Mouse (Mus musculus): ENCODE results near the gene Trir. TPM values are rescaled to one million over a fixed set of nuclear protein-coding genes. Genes with fewer than 3 reads are reported as not detected.
A peak's percentile ranks its signal among the peaks of the same experiment; 100 is the strongest.

The Trir gene
- polyA plus RNA-seq, 1 experiment from 2014 or later = 63.4 TPM

GRCm38 (mm10) chr8:85072364-85072929 lies 45.8 kb downstream of the Trir start:
- Histone ChIP-seq H3K27ac (ENCODE audit: low read length) (peak overlapping the region; percentile 97), H3K4me2 (ENCODE audit: low read depth, low read length) (peak overlapping the region; percentile 94), H3K36me3 (ENCODE audit: control insufficient read depth, insufficient read depth, low read length) (no peaks in the 10 kb centered on the region; the same call in 1 of the 2 replicates), H3K9ac (ENCODE audit: low read length) (peak overlapping the region; percentile 98), H3K9me3 (replicated peaks; ENCODE audit: control insufficient read depth, low read length) (no peaks in the 10 kb centered on the region), H3K27me3 (ENCODE audit: control insufficient read depth, insufficient read depth, low read length) (no peaks in the 10 kb centered on the region), H3K4me1 (ENCODE audit: control insufficient read depth, insufficient read depth, low read length) (peaks cover 11% of the 10 kb centered on the region), H3K4me3 (replicated peaks; ENCODE audit: low read length) (peak overlapping the region; percentile 86)
- WGBS = 31% methylated on average over 9 of the region's 9 CpGs
- no peak for ATAC-seq (ENCODE audit: insufficient read depth, low FRiP score)

- Histone ChIP-seq H3K4me3 (replicated peaks; ENCODE audit: low read length) (no peak overlapping the region), H3K36me3 (ENCODE audit: control insufficient read depth, insufficient read depth, low read length) (no peaks in the 10 kb centered on the region; the same call in 1 of the 2 replicates), H3K9ac (ENCODE audit: low read length) (no peak overlapping the region), H3K4me1 (ENCODE audit: control insufficient read depth, insufficient read depth, low read length) (peaks cover 11% of the 10 kb centered on the region), H3K9me3 (replicated peaks; ENCODE audit: control insufficient read depth, low read length) (no peaks in the 10 kb centered on the region), H3K27me3 (ENCODE audit: control insufficient read depth, insufficient read depth, low read length) (no peaks in the 10 kb centered on the region), H3K4me2 (ENCODE audit: low read depth, low read length) (no peak overlapping the region), H3K27ac (ENCODE audit: low read length) (no peak overlapping the region)
- no peak for ATAC-seq (ENCODE audit: insufficient read depth, low FRiP score)
- WGBS = 92% methylated on average over 15 of the region's 15 CpGs
Measured at GRCm38 (mm10) chr8:85073041-85073612, 46.5 kb downstream of the Trir start.

GRCm38 (mm10) chr8:85074167-85074566 lies 47.5 kb downstream of the Trir start:
- Histone ChIP-seq H3K27me3 (ENCODE audit: control insufficient read depth, insufficient read depth, low read length) (no peaks in the 10 kb centered on the region), H3K9me3 (replicated peaks; ENCODE audit: control insufficient read depth, low read length) (no peaks in the 10 kb centered on the region), H3K36me3 (ENCODE audit: control insufficient read depth, insufficient read depth, low read length) (no peaks in the 10 kb centered on the region; the same call in 1 of the 2 replicates), H3K4me2 (ENCODE audit: low read depth, low read length) (no peak overlapping the region), H3K9ac (ENCODE audit: low read length) (no peak overlapping the region), H3K27ac (ENCODE audit: low read length) (no peak overlapping the region), H3K4me1 (ENCODE audit: control insufficient read depth, insufficient read depth, low read length) (peaks cover 11% of the 10 kb centered on the region), H3K4me3 (replicated peaks; ENCODE audit: low read length) (no peak overlapping the region)
- 83% methylated on average over 10 of the region's 10 CpGs for WGBS
- ATAC-seq (ENCODE audit: insufficient read depth, low FRiP score) = no peak

GRCm38 (mm10) chr8:85074617-85075016 lies 48.0 kb downstream of the Trir start:
- Histone ChIP-seq H3K27ac (ENCODE audit: low read length) (no peak overlapping the region), H3K9ac (ENCODE audit: low read length) (no peak overlapping the region), H3K9me3 (replicated peaks; ENCODE audit: control insufficient read depth, low read length) (no peaks in the 10 kb centered on the region), H3K4me1 (ENCODE audit: control insufficient read depth, insufficient read depth, low read length) (peaks cover 14% of the 10 kb centered on the region), H3K4me3 (replicated peaks; ENCODE audit: low read length) (no peak overlapping the region), H3K4me2 (ENCODE audit: low read depth, low read length) (no peak overlapping the region), H3K36me3 (ENCODE audit: control insufficient read depth, insufficient read depth, low read length) (no peaks in the 10 kb centered on the region; the same call in 1 of the 2 replicates), H3K27me3 (ENCODE audit: control insufficient read depth, insufficient read depth, low read length) (no peaks in the 10 kb centered on the region)
- 82% methylated on average over 10 of the region's 10 CpGs for WGBS
- ATAC-seq (ENCODE audit: insufficient read depth, low FRiP score) = no peak

GRCm38 (mm10) chr8:85076001-85076400 lies 49.4 kb downstream of the Trir start:
- Histone ChIP-seq H3K4me2 (ENCODE audit: low read depth, low read length) (no peak overlapping the region), H3K4me1 (ENCODE audit: control insufficient read depth, insufficient read depth, low read length) (peaks cover 17% of the 10 kb centered on the region), H3K36me3 (ENCODE audit: control insufficient read depth, insufficient read depth, low read length) (no peaks in the 10 kb centered on the region; the same call in 1 of the 2 replicates), H3K4me3 (replicated peaks; ENCODE audit: low read length) (no peak overlapping the region), H3K9ac (ENCODE audit: low read length) (no peak overlapping the region), H3K9me3 (replicated peaks; ENCODE audit: control insufficient read depth, low read length) (no peaks in the 10 kb centered on the region), H3K27me3 (ENCODE audit: control insufficient read depth, insufficient read depth, low read length) (no peaks in the 10 kb centered on the region), H3K27ac (ENCODE audit: low read length) (no peak overlapping the region)
- no peak for ATAC-seq (ENCODE audit: insufficient read depth, low FRiP score)
- 64% methylated on average over 9 of the region's 9 CpGs for WGBS

- H3K36me3 ChIP-seq (ENCODE audit: control insufficient read depth, insufficient read depth, low read length) = no peaks in the 10 kb centered on the region; the same call in 1 of the 2 replicates
- no peak overlapping the region for H3K4me3 ChIP-seq (replicated peaks; ENCODE audit: low read length)
- no peaks in the 10 kb centered on the region for H3K9me3 ChIP-seq (replicated peaks; ENCODE audit: control insufficient read depth, low read length)
- peaks cover 17% of the 10 kb centered on the region for H3K4me1 ChIP-seq (ENCODE audit: control insufficient read depth, insufficient read depth, low read length)
- H3K4me2 ChIP-seq (ENCODE audit: low read depth, low read length) = no peak overlapping the region
- no peaks in the 10 kb centered on the region for H3K27me3 ChIP-seq (ENCODE audit: control insufficient read depth, insufficient read depth, low read length)
- no peak overlapping the region for H3K9ac ChIP-seq (ENCODE audit: low read length)
- H3K27ac ChIP-seq (ENCODE audit: low read length) = no peak overlapping the region
- WGBS = 2% methylated on average over 2 of the region's 2 CpGs
- ATAC-seq (ENCODE audit: insufficient read depth, low FRiP score) = peak; percentile 58; the same call in 1 of the 2 replicates
Measured at GRCm38 (mm10) chr8:85076993-85077392, 50.4 kb downstream of the Trir start.

Small RNA genes lying within 50 kb of the gene (microRNA-seq; reads per million reads assigned to microRNA genes)
- gene Mir7070 = 1.5 reads per million

Other genes with a start within 250 kb of the Trir start
- gene Nfix, start 226.5 kb upstream of the Trir start, polyA plus RNA-seq (2015; fragmentation: Nextera tagmentation; extraction: Ambion mirVana) = 36.5 and 37.8 TPM in 2 replicates
- gene Dand5, start 204.0 kb upstream of the Trir start, polyA plus RNA-seq (2015; fragmentation: Nextera tagmentation; extraction: Ambion mirVana) = 6.0 and 7.2 TPM in 2 replicates
- 42.0 and 49.5 TPM in 2 replicates for gene Gadd45gip1, start 195.3 kb upstream of the Trir start, polyA plus RNA-seq (2015; fragmentation: Nextera tagmentation; extraction: Ambion mirVana)
- 106 and 122 TPM in 2 replicates for gene Rad23a, start 186.2 kb upstream of the Trir start, polyA plus RNA-seq (2015; fragmentation: Nextera tagmentation; extraction: Ambion mirVana)
- 1,028 and 1,118 TPM in 2 replicates for gene Calr, start 179.9 kb upstream of the Trir start, polyA plus RNA-seq (2015; fragmentation: Nextera tagmentation; extraction: Ambion mirVana)
- gene Farsa, start 169.8 kb upstream of the Trir start, polyA plus RNA-seq (2015; fragmentation: Nextera tagmentation; extraction: Ambion mirVana) = 85.9 and 91.5 TPM in 2 replicates
- gene Syce2, start 154.7 kb upstream of the Trir start, polyA plus RNA-seq (2015; fragmentation: Nextera tagmentation; extraction: Ambion mirVana) = 44.9 and 49.0 TPM in 2 replicates
- gene Gcdh, start 132.9 kb upstream of the Trir start, polyA plus RNA-seq (2015; fragmentation: Nextera tagmentation; extraction: Ambion mirVana) = 41.1 and 45.8 TPM in 2 replicates
- 15.7 and 18.4 TPM in 2 replicates for gene Klf1, start 124.9 kb upstream of the Trir start, polyA plus RNA-seq (2015; fragmentation: Nextera tagmentation; extraction: Ambion mirVana)
- gene Dnase2a, start 118.3 kb upstream of the Trir start, polyA plus RNA-seq (2015; fragmentation: Nextera tagmentation; extraction: Ambion mirVana) = 14.0 and 14.4 TPM in 2 replicates
- 1.4 and 1.6 TPM in 2 replicates for gene Mast1, start 89.5 kb upstream of the Trir start, polyA plus RNA-seq (2015; fragmentation: Nextera tagmentation; extraction: Ambion mirVana)
- 0.19 and 0.28 TPM in 2 replicates for gene Rtbdn, start 79.8 kb upstream of the Trir start, polyA plus RNA-seq (2015; fragmentation: Nextera tagmentation; extraction: Ambion mirVana)
- not detected in 2 replicates for gene Gm49661, start 57.4 kb upstream of the Trir start, polyA plus RNA-seq (2015; fragmentation: Nextera tagmentation; extraction: Ambion mirVana)
- gene Prdx2, start 57.2 kb upstream of the Trir start, polyA plus RNA-seq (2015; fragmentation: Nextera tagmentation; extraction: Ambion mirVana) = 584 and 593 TPM in 2 replicates
- gene Rnaseh2a, start 57.1 kb upstream of the Trir start, polyA plus RNA-seq (2015; fragmentation: Nextera tagmentation; extraction: Ambion mirVana) = 97.5 and 108 TPM in 2 replicates
- 21.6 and 25.8 TPM in 2 replicates for gene Junb, start 48.1 kb upstream of the Trir start, polyA plus RNA-seq (2015; fragmentation: Nextera tagmentation; extraction: Ambion mirVana)
- 50.0 TPM in 2 replicates for gene Hook2, start 36.2 kb upstream of the Trir start, polyA plus RNA-seq (2015; fragmentation: Nextera tagmentation; extraction: Ambion mirVana)
- gene Best2, start 12.3 kb upstream of the Trir start, polyA plus RNA-seq (2015; fragmentation: Nextera tagmentation; extraction: Ambion mirVana) = 0.30 and 0.42 TPM in 2 replicates
- gene Asna1, start 1.5 kb upstream of the Trir start, polyA plus RNA-seq (2015; fragmentation: Nextera tagmentation; extraction: Ambion mirVana) = 108 and 110 TPM in 2 replicates
- 28.6 and 31.0 TPM in 2 replicates for gene Tnpo2, start 10.1 kb downstream of the Trir start, polyA plus RNA-seq (2015; fragmentation: Nextera tagmentation; extraction: Ambion mirVana)
- gene Fbxw9, start 33.2 kb downstream of the Trir start, polyA plus RNA-seq (2015; fragmentation: Nextera tagmentation; extraction: Ambion mirVana) = 28.1 and 29.9 TPM in 2 replicates
- 0.53 TPM in 1 of 2 replicates, not detected in the other for gene Gm5741, start 41.2 kb downstream of the Trir start, polyA plus RNA-seq (2015; fragmentation: Nextera tagmentation; extraction: Ambion mirVana)
- 47.1 TPM in 2 replicates for gene Dhps, start 44.9 kb downstream of the Trir start, polyA plus RNA-seq (2015; fragmentation: Nextera tagmentation; extraction: Ambion mirVana)
- 116 and 131 TPM in 2 replicates for gene Wdr83os, start 53.9 kb downstream of the Trir start, polyA plus RNA-seq (2015; fragmentation: Nextera tagmentation; extraction: Ambion mirVana)
- gene Wdr83, start 54.5 kb downstream of the Trir start, polyA plus RNA-seq (2015; fragmentation: Nextera tagmentation; extraction: Ambion mirVana) = 36.8 and 46.1 TPM in 2 replicates
- gene Man2b1, start 56.4 kb downstream of the Trir start, polyA plus RNA-seq (2015; fragmentation: Nextera tagmentation; extraction: Ambion mirVana) = 59.8 and 61.3 TPM in 2 replicates
- 3.0 and 4.0 TPM in 2 replicates for gene Zfp791, start 96.3 kb downstream of the Trir start, polyA plus RNA-seq (2015; fragmentation: Nextera tagmentation; extraction: Ambion mirVana)
- not detected in 2 replicates for gene Cks1brt, start 125.1 kb downstream of the Trir start, polyA plus RNA-seq (2015; fragmentation: Nextera tagmentation; extraction: Ambion mirVana)
- not detected in 2 replicates for gene Olfr371, start 199.2 kb downstream of the Trir start, polyA plus RNA-seq (2015; fragmentation: Nextera tagmentation; extraction: Ambion mirVana)

All from stomach, embryonic 16.5 days (tissue).